Mouse (Mus musculus) neural tube, embryonic 11.5 days (tissue): ENCODE measurements around the gene Artn. TPM values are rescaled to one million over a fixed set of nuclear protein-coding genes. Genes with fewer than 3 reads are reported as not detected.

Source experiments
- ATAC-seq: fragments of 200-750 bp; cut with Nextera tagmentation; 2 replicates; pipeline ENCODE4 v1.8.0; 2017; ENCODE audit warnings: moderate number of reproducible peaks, mild to moderate bottlenecking, moderate TSS enrichment, moderate library complexity; ENCODE audit not compliant: insufficient read depth, low FRiP score, low TSS enrichment
- DNase-seq: peaks from one replicate; pipeline ENCODE4 v3.0.0-alpha.2; 2015; ENCODE audit warnings: low spot score
- H3K27ac ChIP-seq: fragments of 300-500 bp; sonication (generic); 2 replicates; pipeline ENCODE4 v1.5.1; 2014; ENCODE audit warnings: low read depth, mild to moderate bottlenecking, low read length
- H3K27me3 ChIP-seq: fragments of 300-500 bp; sonication (generic); 2 replicates; pipeline ENCODE4 v1.6.1; 2014; ENCODE audit warnings: mild to moderate bottlenecking, low read length, mixed read lengths; ENCODE audit not compliant: control insufficient read depth, insufficient read depth
- H3K36me3 ChIP-seq: fragments of 300-500 bp; sonication (generic); 2 replicates; pipeline ENCODE4 v1.6.1; 2014; ENCODE audit warnings: mild to moderate bottlenecking, low read length, moderate library complexity, mixed read lengths; ENCODE audit not compliant: control insufficient read depth, insufficient read depth
- H3K4me1 ChIP-seq: fragments of 300-500 bp; sonication (generic); 2 replicates; pipeline ENCODE4 v1.6.1; 2014; ENCODE audit warnings: low read length, mixed read lengths; ENCODE audit not compliant: control insufficient read depth, insufficient read depth
- H3K4me2 ChIP-seq: fragments of 300-500 bp; sonication (generic); 2 replicates; pipeline ENCODE4 v1.6.1; 2014; ENCODE audit warnings: low read depth, mild to moderate bottlenecking, moderate library complexity
- H3K4me3 ChIP-seq: fragments of 300-500 bp; sonication (generic); 2 replicates; pipeline ENCODE4 v1.5.1; 2014; ENCODE audit warnings: low read depth, low read length
- H3K9ac ChIP-seq: fragments of 300-500 bp; sonication (generic); 2 replicates; pipeline ENCODE4 v1.6.1; 2014; ENCODE audit warnings: mild to moderate bottlenecking, low read length
- H3K9me3 ChIP-seq: fragments of 300-500 bp; sonication (generic); 2 replicates; pipeline ENCODE4 v1.6.1; 2016; ENCODE audit warnings: low read length; ENCODE audit not compliant: control insufficient read depth
- WGBS: fragments of 180-500 bp; shearing (Covaris S2); extraction: QIAGEN DNeasy Blood & Tissue Kit; methylation state at CpG from one replicate; pipeline ENCODE4 v1.1.7; 2014; 5-methylcytosine and 5-hydroxymethylcytosine counted together
- polyA plus RNA-seq: library from polyadenylated mRNA; unstranded; fragments of >200 nt; fragmentation: Nextera tagmentation; extraction: Ambion mirVana; gene quantifications from 2 replicates; pipeline ENCODE4 v1.2.1, GENCODE M21; 2014

Artn gene
- polyA plus RNA-seq, 1 experiment from 2014 or later = 1.7 TPM

DNA sequence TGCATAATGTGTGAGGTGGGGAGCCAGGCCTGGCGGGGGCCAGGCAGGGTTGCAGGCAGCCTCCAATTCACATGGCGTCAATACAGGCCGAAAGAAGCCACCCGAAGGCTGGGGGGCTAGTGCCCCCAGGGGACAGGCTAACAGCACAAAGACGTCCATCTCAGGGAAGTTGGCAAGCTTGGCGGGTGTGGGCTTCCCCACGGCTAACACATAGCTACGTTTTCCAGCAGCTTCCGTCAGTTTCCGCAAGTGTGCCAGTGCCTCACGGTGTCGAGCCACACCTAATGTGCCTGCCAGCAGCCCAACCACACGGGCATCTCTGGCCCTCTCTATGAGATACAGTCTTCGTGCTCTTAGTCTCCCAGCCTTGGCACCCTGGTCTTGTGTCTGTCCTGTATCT, 39.5 kb downstream of the Artn start:
- H3K9me3 ChIP-seq = no peaks in the 10 kb centered on the region
- ATAC-seq = no peak
- no peak overlapping the region for H3K9ac ChIP-seq
- H3K4me1 ChIP-seq = 0 out of 2 replicates have a peak, but pooled peaks cover 9% of the 10 kb centered on the region
- no peaks in the 10 kb centered on the region for H3K27me3 ChIP-seq
- H3K27ac ChIP-seq = no peak overlapping the region
- DNase-seq = no peak
- H3K4me3 ChIP-seq = no peak overlapping the region
- H3K36me3 ChIP-seq = peaks cover 3% of the 10 kb centered on the region; the same call in 1 of the 2 replicates
- no peak overlapping the region for H3K4me2 ChIP-seq
- WGBS = 93% methylated on average over 14 of the region's 14 CpGs

DNA sequence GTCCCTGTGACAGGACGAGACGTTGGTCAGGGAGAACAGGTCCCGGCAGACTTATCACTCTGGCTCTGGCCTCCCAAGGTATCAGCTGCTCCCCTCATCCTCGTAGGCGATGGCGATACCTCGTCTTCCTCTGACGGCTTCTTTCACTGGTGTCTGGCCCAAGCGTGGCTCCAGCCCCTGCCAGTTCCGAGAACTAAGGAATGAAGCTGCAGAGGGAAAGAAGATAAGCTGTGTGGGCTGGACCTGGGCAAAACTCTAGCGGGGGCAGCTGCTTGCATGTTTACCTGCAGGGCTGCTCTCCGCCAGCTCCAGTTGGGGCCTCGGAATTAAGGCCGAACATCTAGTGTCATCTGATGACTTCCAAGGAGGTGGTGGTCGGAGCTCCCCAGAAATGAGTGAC, 40.1 kb downstream of the Artn start:
- Histone ChIP-seq H3K4me3 (no peak overlapping the region), H3K4me1 (0 out of 2 replicates have a peak, but pooled peaks cover 9% of the 10 kb centered on the region), H3K27me3 (no peaks in the 10 kb centered on the region), H3K27ac (no peak overlapping the region), H3K9ac (no peak overlapping the region), H3K36me3 (peaks cover 3% of the 10 kb centered on the region; the same call in 1 of the 2 replicates), H3K4me2 (no peak overlapping the region), H3K9me3 (no peaks in the 10 kb centered on the region)
- WGBS = 94% methylated on average over 15 of the region's 15 CpGs
- ATAC-seq (no peak), DNase-seq (no peak)

DNA sequence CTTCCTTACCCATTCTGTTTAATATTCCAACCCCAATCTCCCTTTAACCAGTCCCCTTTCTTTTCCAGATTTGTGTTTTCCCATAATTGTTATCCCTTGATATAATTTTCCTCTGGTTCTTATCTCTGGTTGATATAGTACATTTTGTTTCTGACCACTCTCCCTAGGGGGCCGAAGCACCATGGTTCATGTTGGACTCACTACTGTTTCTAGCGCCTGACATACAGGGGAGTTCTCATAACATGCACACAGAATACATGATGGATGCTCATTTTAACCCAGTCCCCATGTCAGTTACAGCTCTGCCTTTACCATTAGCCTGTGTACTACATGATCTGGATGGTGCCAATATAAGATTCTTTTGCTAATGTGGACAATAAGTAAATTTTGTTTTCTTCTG, 41.6 kb downstream of the Artn start:
- Histone ChIP-seq H3K4me1 (peaks cover 17% of the 10 kb centered on the region), H3K4me2 (peak overlapping the region; percentile 77; the same call in 1 of the 2 replicates)

DNA sequence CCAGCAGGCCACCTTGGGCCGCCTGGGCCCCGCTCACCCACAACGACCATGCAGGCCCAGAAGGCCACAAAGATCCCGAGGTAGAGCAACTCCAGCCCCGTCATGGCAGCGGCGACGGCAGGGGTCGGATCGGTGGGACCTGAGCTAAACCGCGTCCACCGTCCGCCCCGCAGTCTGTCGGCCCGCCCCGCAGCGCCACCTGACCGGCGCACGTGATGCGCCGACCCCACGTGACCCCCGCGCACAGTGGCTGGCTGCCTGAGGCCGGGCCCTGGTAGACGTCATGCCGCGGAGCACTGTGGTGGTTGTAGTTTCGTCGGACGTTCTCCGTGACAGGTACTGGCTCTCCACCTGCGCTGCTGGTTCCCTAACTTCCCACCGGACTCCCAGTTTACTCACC, 42.4 kb downstream of the Artn start, which contains the start of gene Atp6v0b:
TSS of gene Atp6v0b (minus strand) at position 201 of the 400 bp plus-strand sequence.
- no peaks in the 10 kb centered on the region for H3K9me3 ChIP-seq
- H3K36me3 ChIP-seq = peaks cover 3% of the 10 kb centered on the region; the same call in 1 of the 2 replicates
- ATAC-seq (peak; percentile 88), DNase-seq (peak; percentile 93)
- H3K4me2 ChIP-seq = peak within 1 kb of the TSS; percentile 77
- no peaks in the 10 kb centered on the region for H3K27me3 ChIP-seq
- under 1% methylated on average over 37 of the region's 37 CpGs for whole genome bisulfite sequencing
- peak within 1 kb of the TSS; percentile 83 for H3K4me3 ChIP-seq
- peaks cover 21% of the 10 kb centered on the region for H3K4me1 ChIP-seq
- H3K9ac ChIP-seq = peak within 1 kb of the TSS; percentile 75
- H3K27ac ChIP-seq = no peak within 1 kb of the TSS

More for the DNA sequence above, 41.6 kb downstream of the Artn start:
- ATAC-seq = no peak
- H3K9ac ChIP-seq = no peak overlapping the region
- no peaks in the 10 kb centered on the region for H3K27me3 ChIP-seq
- H3K9me3 ChIP-seq = no peaks in the 10 kb centered on the region
- 76% methylated on average over 2 of the region's 2 CpGs for WGBS
- no peak for DNase-seq
- H3K27ac ChIP-seq = no peak overlapping the region
- no peak overlapping the region for H3K4me3 ChIP-seq
- peaks cover 3% of the 10 kb centered on the region; the same call in 1 of the 2 replicates for H3K36me3 ChIP-seq

DNA sequence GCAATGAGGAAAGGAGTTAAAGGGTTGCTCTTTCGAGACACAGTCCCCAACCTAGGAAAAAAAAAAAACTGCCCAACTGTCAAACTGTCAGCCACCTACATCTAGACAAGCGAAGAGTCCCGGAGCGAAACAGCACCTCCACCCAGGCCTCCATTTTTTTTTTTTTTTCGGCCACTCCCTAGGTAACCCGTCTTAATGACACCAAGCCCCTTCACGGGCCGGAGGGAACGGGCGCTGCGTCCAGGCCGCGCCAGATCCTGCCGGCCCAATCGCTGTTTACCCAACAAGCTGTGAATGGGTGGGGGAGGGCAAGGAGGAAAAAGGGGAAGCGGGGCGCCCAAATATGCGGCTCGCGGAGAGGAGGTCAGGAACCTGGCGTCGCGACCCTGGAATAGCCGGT, 42.9 kb downstream of the Artn start:
- 2% methylated on average over 24 of the region's 24 CpGs for WGBS
- Histone ChIP-seq H3K4me2 (peak overlapping the region; percentile 77), H3K27me3 (no peaks in the 10 kb centered on the region), H3K4me1 (peaks cover 22% of the 10 kb centered on the region), H3K9ac (peak overlapping the region; percentile 75), H3K27ac (no peak overlapping the region), H3K4me3 (peak overlapping the region; percentile 83), H3K36me3 (peaks cover 3% of the 10 kb centered on the region; the same call in 1 of the 2 replicates), H3K9me3 (no peaks in the 10 kb centered on the region)
- DNase-seq (no peak), ATAC-seq (0 out of 2 replicates have a peak, but pooled peaks have one; percentile 3)

DNA sequence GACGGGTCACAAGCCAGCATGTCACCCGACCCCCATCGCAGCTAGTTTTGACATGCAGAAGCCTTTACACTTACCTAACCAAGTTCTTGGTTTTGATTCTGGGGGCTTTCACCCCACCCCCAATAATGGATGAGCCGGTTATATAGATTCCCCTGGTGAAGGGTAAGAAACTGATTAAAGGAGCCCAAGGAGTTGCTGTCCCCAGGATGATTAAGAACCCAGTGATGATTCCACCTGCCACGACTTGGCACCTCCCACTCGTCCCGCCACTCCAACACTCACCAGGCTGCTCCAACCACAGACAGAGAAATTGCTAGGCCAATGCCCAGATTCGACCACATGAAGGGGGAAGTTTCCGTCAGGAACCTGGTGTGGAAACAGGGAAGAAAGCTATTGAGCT, 43.6 kb downstream of the Artn start:
- peaks cover 3% of the 10 kb centered on the region; the same call in 1 of the 2 replicates for H3K36me3 ChIP-seq
- H3K27me3 ChIP-seq = no peaks in the 10 kb centered on the region
- H3K27ac ChIP-seq = no peak overlapping the region
- 86% methylated on average over 9 of the region's 9 CpGs for WGBS
- H3K4me2 ChIP-seq = peak overlapping the region; percentile 77
- peak overlapping the region; percentile 83; the same call in 1 of the 2 replicates for H3K4me3 ChIP-seq
- peaks cover 20% of the 10 kb centered on the region for H3K4me1 ChIP-seq
- no peak overlapping the region for H3K9ac ChIP-seq
- DNase-seq = no peak
- no peaks in the 10 kb centered on the region for H3K9me3 ChIP-seq
- no peak for ATAC-seq

DNA sequence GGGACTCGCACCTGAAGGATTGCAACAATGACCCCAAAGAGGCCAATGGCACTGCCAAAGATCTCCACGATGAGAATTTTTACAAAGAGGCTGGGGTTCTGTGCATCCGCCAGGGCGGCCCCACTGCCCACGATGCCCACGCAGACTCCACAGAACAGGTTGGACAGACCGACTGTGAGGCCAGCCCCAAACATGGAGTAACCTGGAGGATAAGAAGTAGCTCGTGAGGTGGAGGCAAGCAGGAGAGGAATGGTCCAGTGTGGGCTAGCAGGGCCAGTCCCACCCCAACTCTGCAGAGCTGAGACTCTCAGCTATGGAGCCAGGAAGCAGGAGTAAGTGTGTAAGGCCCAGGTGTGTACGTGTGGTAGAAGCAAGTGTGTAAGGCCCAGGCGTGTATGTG, 44.5 kb downstream of the Artn start:
- no peaks in the 10 kb centered on the region for H3K9me3 ChIP-seq
- H3K4me2 ChIP-seq = no peak overlapping the region
- no peaks in the 10 kb centered on the region for H3K27me3 ChIP-seq
- H3K36me3 ChIP-seq = peaks cover 3% of the 10 kb centered on the region; the same call in 1 of the 2 replicates
- no peak overlapping the region for H3K4me3 ChIP-seq
- H3K4me1 ChIP-seq = peaks cover 20% of the 10 kb centered on the region
- 92% methylated on average over 10 of the region's 10 CpGs for WGBS
- DNase-seq (no peak), ATAC-seq (no peak)
- no peak overlapping the region for H3K27ac ChIP-seq
- no peak overlapping the region for H3K9ac ChIP-seq

DNA sequence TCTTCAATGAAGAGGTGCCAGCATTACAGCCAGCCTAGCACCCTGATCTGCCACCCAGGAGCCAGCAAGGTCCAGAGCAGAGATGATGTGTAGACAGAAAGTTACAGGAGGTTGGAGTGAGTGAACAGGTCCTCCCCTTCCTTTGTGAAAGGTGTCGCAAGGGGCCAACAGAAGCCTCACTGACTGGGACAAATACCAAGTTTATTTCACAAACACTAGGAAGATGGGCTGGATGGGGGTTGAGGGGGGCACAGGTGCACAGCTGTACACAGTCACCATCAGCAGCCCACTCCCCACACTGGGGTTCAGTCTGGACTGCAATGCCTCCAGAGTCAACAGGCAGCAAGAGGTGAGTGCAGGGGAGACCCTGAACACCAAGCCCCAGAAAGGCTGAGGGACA, 45.4 kb downstream of the Artn start:
- ATAC-seq (no peak), DNase-seq (no peak)
- no peak overlapping the region for H3K27ac ChIP-seq
- peaks cover 20% of the 10 kb centered on the region for H3K4me1 ChIP-seq
- H3K9me3 ChIP-seq = no peaks in the 10 kb centered on the region
- WGBS = no CpG with 5 or more reads among the region's 1 CpGs
- peak overlapping the region; percentile 72; the same call in 1 of the 2 replicates for H3K4me2 ChIP-seq
- H3K9ac ChIP-seq = peak overlapping the region; percentile 14; the same call in 1 of the 2 replicates
- peaks cover 3% of the 10 kb centered on the region; the same call in 1 of the 2 replicates for H3K36me3 ChIP-seq
- no peak overlapping the region; the same call in 1 of the 2 replicates for H3K4me3 ChIP-seq
- H3K27me3 ChIP-seq = no peaks in the 10 kb centered on the region
